Mouse (Mus musculus): ENCODE data around the gene Tec. TPM values are rescaled to one million over a fixed set of nuclear protein-coding genes. Genes with fewer than 3 reads are reported as not detected.

The Tec gene
- total and polyA plus RNA-seq, 2 experiments from 2014 or later = 2.3 to 3.9 TPM

DNA sequence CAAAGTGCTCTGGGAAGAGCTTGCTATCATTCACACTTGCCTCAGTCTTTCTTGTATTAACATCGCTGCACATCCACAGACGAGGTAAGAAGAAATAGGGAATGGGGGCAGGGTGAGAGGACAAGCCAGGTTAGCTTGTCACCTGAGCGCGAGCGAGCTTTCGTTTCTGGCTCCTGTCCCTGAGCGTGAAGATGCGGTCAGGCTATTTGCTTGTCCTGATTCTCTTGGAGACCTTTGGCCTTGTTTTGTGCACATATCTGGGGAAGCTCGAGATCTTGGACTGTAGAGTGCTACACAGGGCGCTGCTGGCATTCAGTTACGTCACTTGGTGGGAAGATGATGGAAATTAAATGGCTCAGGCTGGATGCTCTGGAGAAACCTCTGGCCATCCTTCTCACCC is 27.0 kb upstream of the Tec start:
- H3K4me1 ChIP-seq (ENCODE audit: insufficient read depth, low read length) = no peaks in the 10 kb centered on the region
- 91% methylated on average over 11 of the region's 11 CpGs for WGBS
- no peaks in the 10 kb centered on the region for H3K36me3 ChIP-seq (ENCODE audit: insufficient read depth, low read length)
- no peak overlapping the region for H3K9ac ChIP-seq (replicated peaks; ENCODE audit: low read length, poor library complexity, severe bottlenecking)
- H3K9me3 ChIP-seq (ENCODE audit: low read length) = no peaks in the 10 kb centered on the region
- H3K4me3 ChIP-seq (ENCODE audit: low read depth, low read length) = no peak overlapping the region
- H3K4me2 ChIP-seq (ENCODE audit: low read depth, low read length, poor library complexity, severe bottlenecking) = no peak overlapping the region
- TF ChIP-seq CTCF (IDR thresholded peaks at IDR 0.05) = no peak
- DNase-seq (ENCODE audit: low spot score) = no peak
- no peaks in the 10 kb centered on the region for H3K27me3 ChIP-seq (ENCODE audit: insufficient read depth, low read length)
- no peak for ATAC-seq (ENCODE audit: low FRiP score)
- no peak overlapping the region for H3K27ac ChIP-seq (ENCODE audit: low read depth, low read length)

DNA sequence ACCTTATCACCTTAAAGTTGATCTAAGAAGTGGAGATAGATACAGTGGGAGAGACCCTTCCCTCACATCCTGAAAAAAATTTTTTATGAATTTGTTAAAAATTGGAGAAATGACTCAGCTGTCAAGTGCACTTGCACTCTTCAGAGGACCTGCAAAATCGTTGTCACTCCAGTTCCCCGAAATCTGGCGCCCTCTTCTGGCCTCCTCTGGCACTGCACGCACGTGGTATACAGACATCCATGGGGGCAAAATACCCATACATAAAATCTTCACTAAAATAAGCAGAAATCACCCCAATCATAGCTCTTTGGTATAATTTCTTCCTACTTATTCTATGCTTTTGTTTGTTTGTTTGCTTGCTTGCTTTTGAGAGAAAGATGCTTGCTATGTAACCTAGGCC is 25.7 kb upstream of the Tec start:
- Histone ChIP-seq H3K27me3 (ENCODE audit: insufficient read depth, low read length) (no peaks in the 10 kb centered on the region), H3K4me1 (ENCODE audit: insufficient read depth, low read length) (no peaks in the 10 kb centered on the region), H3K36me3 (ENCODE audit: insufficient read depth, low read length) (no peaks in the 10 kb centered on the region), H3K9me3 (ENCODE audit: low read length) (no peaks in the 10 kb centered on the region), H3K27ac (ENCODE audit: low read depth, low read length) (no peak overlapping the region), H3K4me3 (ENCODE audit: low read depth, low read length) (no peak overlapping the region), H3K4me2 (ENCODE audit: low read depth, low read length, poor library complexity, severe bottlenecking) (no peak overlapping the region), H3K9ac (replicated peaks; ENCODE audit: low read length, poor library complexity, severe bottlenecking) (no peak overlapping the region)
- no peak for DNase-seq (ENCODE audit: low spot score)
- no peak for ATAC-seq (ENCODE audit: low FRiP score)
- 68% methylated on average over 5 of the region's 5 CpGs for WGBS
- TF ChIP-seq CTCF (IDR thresholded peaks at IDR 0.05) = peak; percentile 63

DNA sequence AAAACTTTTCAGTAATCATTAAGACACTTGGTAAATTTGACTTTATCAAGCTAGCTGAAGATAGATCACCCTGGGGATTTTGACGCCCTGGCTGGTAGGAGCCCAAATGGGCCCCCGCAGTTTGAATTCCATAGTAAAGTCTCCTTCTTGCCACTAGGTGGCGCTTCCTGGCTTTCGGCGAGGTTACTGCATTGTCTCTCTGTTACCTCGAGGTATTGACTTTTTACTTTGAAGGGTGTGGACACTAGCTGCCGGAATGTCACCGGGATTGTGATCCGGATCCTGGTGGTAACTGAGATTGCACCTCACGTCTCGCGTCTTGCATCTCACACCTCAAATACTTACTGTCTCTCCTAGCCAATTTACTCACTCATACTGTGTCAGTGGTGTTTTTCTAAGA is 23.3 kb upstream of the Tec start:
- Histone ChIP-seq H3K27me3 (ENCODE audit: insufficient read depth, low read length) (no peaks in the 10 kb centered on the region), H3K4me1 (ENCODE audit: insufficient read depth, low read length) (no peaks in the 10 kb centered on the region), H3K9ac (replicated peaks; ENCODE audit: low read length, poor library complexity, severe bottlenecking) (no peak overlapping the region), H3K9me3 (ENCODE audit: low read length) (no peaks in the 10 kb centered on the region), H3K36me3 (ENCODE audit: insufficient read depth, low read length) (no peaks in the 10 kb centered on the region), H3K27ac (ENCODE audit: low read depth, low read length) (no peak overlapping the region), H3K4me3 (ENCODE audit: low read depth, low read length) (no peak overlapping the region), H3K4me2 (ENCODE audit: low read depth, low read length, poor library complexity, severe bottlenecking) (no peak overlapping the region)
- 4% methylated on average over 12 of the region's 12 CpGs for WGBS
- no peak for ATAC-seq (ENCODE audit: low FRiP score)
- peak; percentile 53 for DNase-seq (ENCODE audit: low spot score)
- TF ChIP-seq CTCF (IDR thresholded peaks at IDR 0.05) = peak; percentile 79

DNA sequence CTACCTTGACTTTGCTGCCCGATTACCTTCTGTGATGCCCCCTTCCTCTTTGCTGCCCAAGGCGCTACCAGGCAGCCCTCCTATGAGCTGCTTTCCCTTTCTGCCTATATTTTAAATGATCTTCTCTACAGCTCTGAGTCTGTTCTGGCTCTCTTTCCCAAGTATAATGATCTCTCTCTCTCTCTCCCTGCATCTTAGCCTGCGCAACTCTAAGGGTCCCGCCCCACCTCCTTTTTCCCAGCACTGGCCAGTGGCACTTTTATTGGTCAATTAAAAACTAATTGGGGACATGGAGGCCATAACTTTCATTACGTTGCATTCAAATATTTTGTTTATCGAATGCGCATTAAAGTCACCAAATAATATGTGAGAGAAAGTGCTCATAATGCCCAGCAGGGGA is 20.0 kb upstream of the Tec start:
- H3K4me2 ChIP-seq (ENCODE audit: low read depth, low read length, poor library complexity, severe bottlenecking) = no peak overlapping the region
- H3K9ac ChIP-seq (replicated peaks; ENCODE audit: low read length, poor library complexity, severe bottlenecking) = no peak overlapping the region
- no peaks in the 10 kb centered on the region for H3K9me3 ChIP-seq (ENCODE audit: low read length)
- WGBS = 84% methylated on average over 7 of the region's 7 CpGs
- H3K36me3 ChIP-seq (ENCODE audit: insufficient read depth, low read length) = no peaks in the 10 kb centered on the region
- H3K27me3 ChIP-seq (ENCODE audit: insufficient read depth, low read length) = no peaks in the 10 kb centered on the region
- H3K27ac ChIP-seq (ENCODE audit: low read depth, low read length) = no peak overlapping the region
- TF ChIP-seq CTCF (IDR thresholded peaks at IDR 0.05) = 0 out of 2 replicates have a peak, but pooled peaks have one; percentile 6
- H3K4me1 ChIP-seq (ENCODE audit: insufficient read depth, low read length) = no peaks in the 10 kb centered on the region
- ATAC-seq (ENCODE audit: low FRiP score) = no peak
- H3K4me3 ChIP-seq (ENCODE audit: low read depth, low read length) = no peak overlapping the region
- DNase-seq (ENCODE audit: low spot score) = no peak

DNA sequence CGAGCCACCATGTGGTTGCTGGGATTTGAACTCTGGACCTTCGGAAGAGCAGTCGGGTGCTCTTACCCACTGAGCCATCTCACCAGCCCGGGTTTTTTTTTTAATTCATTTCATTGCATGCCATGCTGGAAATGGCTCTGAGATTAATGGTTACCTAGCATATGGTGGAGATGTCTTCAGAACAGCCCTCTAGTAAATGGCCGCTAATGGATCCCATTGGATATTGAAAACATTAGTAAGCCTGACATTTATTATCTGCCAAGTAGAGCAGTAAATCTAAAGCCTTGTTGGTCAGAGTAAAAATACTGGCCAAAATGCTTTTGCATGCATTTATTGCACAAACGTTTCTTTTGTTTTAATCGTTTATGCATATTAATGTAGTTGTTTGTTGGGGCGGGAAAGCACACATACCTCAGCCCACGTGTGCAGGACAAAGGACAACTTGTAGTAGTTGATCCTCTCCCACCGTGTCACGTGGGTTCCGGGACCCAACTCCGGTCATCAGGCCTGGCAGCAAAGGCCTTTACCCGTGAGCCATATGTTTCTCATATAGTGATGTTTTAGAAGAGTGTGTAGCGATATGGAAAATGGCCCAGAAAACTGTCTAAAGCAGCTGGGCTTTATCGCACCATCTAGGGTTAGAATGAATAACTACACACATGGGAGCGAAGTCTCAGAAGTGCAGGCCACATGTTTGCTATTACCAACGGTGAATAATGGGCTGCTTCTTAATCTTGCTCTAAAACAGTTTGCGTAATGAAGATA is 18.4 kb upstream of the Tec start:
- 87% methylated on average over 19 of the region's 19 CpGs for WGBS

DNA sequence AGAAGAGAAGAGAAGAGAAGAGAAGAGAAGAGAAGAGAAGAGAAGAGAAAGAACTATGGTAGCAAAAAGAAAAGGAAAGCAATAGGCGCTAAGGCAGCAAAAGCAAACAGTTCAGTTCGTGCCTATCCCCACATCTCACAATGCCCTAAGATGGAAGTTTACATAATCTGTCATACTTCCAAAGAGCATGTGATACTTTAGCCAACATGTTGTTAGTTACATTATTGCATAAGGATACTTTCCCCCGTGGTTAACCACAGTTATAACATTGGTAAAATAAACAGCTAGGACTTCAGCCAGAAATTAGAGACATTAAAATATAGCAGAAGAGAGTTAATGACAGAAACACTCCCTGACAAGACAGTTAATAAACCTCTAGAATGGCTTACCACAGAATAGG is 15.4 kb upstream of the Tec start:
- Histone ChIP-seq H3K4me1 (ENCODE audit: insufficient read depth, low read length) (no peaks in the 10 kb centered on the region), H3K36me3 (ENCODE audit: insufficient read depth, low read length) (no peaks in the 10 kb centered on the region), H3K27ac (ENCODE audit: low read depth, low read length) (no peak overlapping the region), H3K4me2 (ENCODE audit: low read depth, low read length, poor library complexity, severe bottlenecking) (no peak overlapping the region), H3K27me3 (ENCODE audit: insufficient read depth, low read length) (no peaks in the 10 kb centered on the region), H3K4me3 (ENCODE audit: low read depth, low read length) (no peak overlapping the region), H3K9ac (replicated peaks; ENCODE audit: low read length, poor library complexity, severe bottlenecking) (no peak overlapping the region), H3K9me3 (ENCODE audit: low read length) (no peaks in the 10 kb centered on the region)
- no peak for ATAC-seq (ENCODE audit: low FRiP score)
- no peak for DNase-seq (ENCODE audit: low spot score)
- TF ChIP-seq CTCF (IDR thresholded peaks at IDR 0.05) = no peak
- WGBS = 87% methylated on average over 3 of the region's 3 CpGs

More for the DNA sequence above, 18.4 kb upstream of the Tec start:
- no peak for DNase-seq (ENCODE audit: low spot score)
- no peak for TF ChIP-seq CTCF (IDR thresholded peaks at IDR 0.05)
- H3K9ac ChIP-seq (replicated peaks; ENCODE audit: low read length, poor library complexity, severe bottlenecking) = no peak overlapping the region
- ATAC-seq (ENCODE audit: low FRiP score) = no peak
- no peaks in the 10 kb centered on the region for H3K9me3 ChIP-seq (ENCODE audit: low read length)
- H3K4me2 ChIP-seq (ENCODE audit: low read depth, low read length, poor library complexity, severe bottlenecking) = no peak overlapping the region
- no peaks in the 10 kb centered on the region for H3K36me3 ChIP-seq (ENCODE audit: insufficient read depth, low read length)
- H3K4me3 ChIP-seq (ENCODE audit: low read depth, low read length) = no peak overlapping the region
- no peaks in the 10 kb centered on the region for H3K4me1 ChIP-seq (ENCODE audit: insufficient read depth, low read length)
- H3K27ac ChIP-seq (ENCODE audit: low read depth, low read length) = no peak overlapping the region
- no peaks in the 10 kb centered on the region for H3K27me3 ChIP-seq (ENCODE audit: insufficient read depth, low read length)

Measured in midbrain, postnatal 0 days (tissue).